8 mouse cellular contexts compared by ENCODE assay signal in the genomic region with DNA sequence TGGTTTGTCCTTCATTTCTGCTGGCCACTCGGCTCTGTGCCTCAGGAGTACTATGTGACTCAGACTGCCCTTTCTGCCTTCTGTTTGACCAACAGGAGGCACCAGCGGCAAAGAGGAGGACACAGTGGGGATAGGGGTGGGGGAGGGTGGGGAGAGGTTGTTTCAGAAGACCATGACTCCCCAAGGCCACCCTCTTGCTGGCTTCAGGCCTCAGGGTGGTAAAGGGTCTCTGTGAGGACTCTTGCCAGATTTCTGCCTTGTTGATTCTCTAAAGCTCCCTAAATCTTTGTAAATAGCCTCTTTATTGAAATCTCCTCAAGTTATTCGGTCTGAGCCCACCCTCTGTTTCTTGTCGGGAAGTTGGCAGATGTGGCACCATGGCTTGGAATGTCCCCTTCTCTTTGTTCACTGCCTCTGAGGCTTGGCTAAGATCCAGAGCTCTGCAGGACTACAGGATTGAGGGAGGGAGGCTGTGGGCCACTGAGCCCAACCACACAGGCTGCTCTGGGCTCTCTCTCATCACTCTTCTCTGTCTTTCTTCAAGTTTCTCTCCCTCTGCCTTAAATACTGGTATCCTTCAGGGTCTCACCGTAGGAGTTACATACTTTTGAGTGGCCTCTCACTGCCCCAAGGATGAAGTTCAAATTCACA. TPM values are rescaled to one million over a fixed set of nuclear protein-coding genes. Genes with fewer than 3 reads are reported as not detected.
DNase-seq lines count a peak whose midpoint lies in the region; ATAC-seq and TF ChIP-seq lines count a peak whose summit lies in the region.

No protein-coding gene starts in this region.

- intact Hi-C loops in left cerebral cortex, adult 2 months (cut with DNase I): no loop called here

- no peaks in the 10 kb centered on the region for H3K27me3 ChIP-seq in kidney, embryonic 15.5 days
- H3K27me3 ChIP-seq in cerebellum, adult 2 months (ENCODE audit: control insufficient read depth, insufficient read depth, low read length): no peaks in the 10 kb centered on the region

- H3K9ac ChIP-seq in kidney, embryonic 15.5 days: no peak overlapping the region

- DNase-seq in kidney, adult 18-20 months: no peak
- peak; percentile 47 to 71 for DNase-seq in cerebellum, adult 2 months
- peak; percentile 37 to 56 for DNase-seq in frontal cortex, postnatal 14 days (ENCODE audit: low spot score in 2 of 2)
- peak in 1 of 2 experiments; percentile 53 for DNase-seq in left cerebral cortex, adult 2 months (ENCODE audit: extremely low spot score in 1 of 2, low spot score in 2 of 2)
- no peak for DNase-seq in thymus, adult 18-20 months

- no peaks in the 10 kb centered on the region for H3K9me3 ChIP-seq in kidney, embryonic 15.5 days (replicated peaks)

- peak; percentile 40; the same call in 1 of the 2 replicates for TF ChIP-seq CTCF in cerebellum, adult 2 months (IDR thresholded peaks at IDR 0.05; ENCODE audit: borderline replicate concordance, insufficient read depth, low read depth, low read length)
- TF ChIP-seq CTCF in left cerebral cortex, adult 2 months (IDR thresholded peaks at IDR 0.05): peak; percentile 32
- no peak for TF ChIP-seq CTCF in olfactory bulb, adult 2 months (IDR thresholded peaks at IDR 0.05; ENCODE audit: insufficient read depth, low read depth, low read length)

- no peak overlapping the region; the same call in 1 of the 2 replicates for H3K27ac ChIP-seq in kidney, embryonic 15.5 days
- peak overlapping the region; percentile 83; the same call in 1 of the 2 replicates for H3K27ac ChIP-seq in cerebellum, adult 2 months (ENCODE audit: insufficient read depth, low read length)
- H3K27ac ChIP-seq in left cerebral cortex, adult 2 months: peak overlapping the region; percentile 76
- H3K27ac ChIP-seq in olfactory bulb, adult 2 months (ENCODE audit: insufficient read depth, low read depth, low read length): peak overlapping the region; percentile 50; the same call in 1 of the 2 replicates

- peaks cover 17% of the 10 kb centered on the region for H3K4me1 ChIP-seq in kidney, embryonic 15.5 days
- H3K4me1 ChIP-seq in cerebellum, adult 2 months (ENCODE audit: control insufficient read depth, insufficient read depth, low read length): peaks cover 37% of the 10 kb centered on the region
- peaks cover 15% of the 10 kb centered on the region for H3K4me1 ChIP-seq in olfactory bulb, adult 2 months (ENCODE audit: control insufficient read depth, insufficient read depth, low read length)

- no peak for TF ChIP-seq POLR2A in cerebellum, adult 2 months (IDR thresholded peaks at IDR 0.05; ENCODE audit: borderline replicate concordance, insufficient read depth, low read length)
- no peak for TF ChIP-seq POLR2A in olfactory bulb, adult 2 months (IDR thresholded peaks at IDR 0.05; ENCODE audit: insufficient read depth, low read depth, low read length)

- H3K4me3 ChIP-seq in kidney, embryonic 15.5 days (replicated peaks): no peak overlapping the region
- H3K4me3 ChIP-seq in cerebellum, adult 2 months (replicated peaks; ENCODE audit: insufficient read depth, low read depth, low read length): no peak overlapping the region
- H3K4me3 ChIP-seq in left cerebral cortex, adult 2 months: no peak overlapping the region
- H3K4me3 ChIP-seq in olfactory bulb, adult 2 months (ENCODE audit: insufficient read depth, low read depth, low read length): no peak overlapping the region

- H3K36me3 ChIP-seq in kidney, embryonic 15.5 days: no peaks in the 10 kb centered on the region

- peak; percentile 36; the same call in 1 of the 2 replicates for ATAC-seq in kidney, embryonic 15.5 days (replicated peaks; ENCODE audit: low FRiP score)
- ATAC-seq in megakaryocyte-erythroid progenitor cell, adult 5-6 weeks (replicated peaks; ENCODE audit: low FRiP score, low TSS enrichment, poor library complexity, severe bottlenecking): no peak

- 62% methylated on average over 5 of the region's 5 CpGs for WGBS in kidney, embryonic 15.5 days
- 8% methylated on average over 5 of the region's 5 CpGs for WGBS in cerebellum, adult 2 months
- WGBS in olfactory bulb, adult 2 months: 22% methylated on average over 5 of the region's 5 CpGs

- no peak overlapping the region for H3K4me2 ChIP-seq in kidney, embryonic 15.5 days

RNA-seq across cellular contexts. Expression of a gene that starts 11.8 kb away (rescaled TPM):
- 22.1 and 26.5 TPM in 2 replicates for polyA plus RNA-seq in kidney, embryonic 15.5 days (2015; fragmentation: Nextera tagmentation; extraction: Ambion mirVana)
- 86.2 and 86.7 TPM in 2 replicates for polyA plus RNA-seq in cerebellum, adult 2 months (2012; rRNA removed)
- total RNA-seq in left cerebral cortex, adult 2 months (2021): 100 to 1,000 TPM; 354 to 358 TPM
- polyA plus RNA-seq in olfactory bulb, adult 2 months (2012; ENCODE audit: insufficient read depth, insufficient read length, low replicate concordance, missing spikeins): 107 and 444 TPM in 2 replicates
- total RNA-seq in megakaryocyte-erythroid progenitor cell, adult 5-6 weeks (2014; fragmentation: Nextera tagmentation): 0.17 TPM in 1 of 2 replicates, not detected in the other
- total RNA-seq in megakaryocyte-erythroid progenitor cell, adult 5-6 weeks (2017): not detected in 2 replicates

RNA-seq across cellular contexts. Expression of a gene that starts 26.2 kb away (rescaled TPM):
- 31.1 and 35.1 TPM in 2 replicates for polyA plus RNA-seq in kidney, embryonic 15.5 days (2015; fragmentation: Nextera tagmentation; extraction: Ambion mirVana)
- polyA plus RNA-seq in cerebellum, adult 2 months (2012; rRNA removed): 115 and 120 TPM in 2 replicates
- total RNA-seq in left cerebral cortex, adult 2 months (2021): 10 to 100 TPM; 61.4 to 69.1 TPM
- not detected in 2 replicates for polyA plus RNA-seq in olfactory bulb, adult 2 months (2012; ENCODE audit: insufficient read depth, insufficient read length, low replicate concordance, missing spikeins)
- total RNA-seq in megakaryocyte-erythroid progenitor cell, adult 5-6 weeks (2014; fragmentation: Nextera tagmentation): 1.9 and 3.5 TPM in 2 replicates
- total RNA-seq in megakaryocyte-erythroid progenitor cell, adult 5-6 weeks (2017): 0.33 and 2.4 TPM in 2 replicates

RNA-seq across cellular contexts. Expression of a gene that starts 39.9 kb away (rescaled TPM):
- polyA plus RNA-seq in kidney, embryonic 15.5 days (2015; fragmentation: Nextera tagmentation; extraction: Ambion mirVana): 143 and 144 TPM in 2 replicates
- polyA plus RNA-seq in cerebellum, adult 2 months (2012; rRNA removed): 45.4 and 50.6 TPM in 2 replicates
- 10 to 100 TPM; 43.6 to 62.5 TPM for total RNA-seq in left cerebral cortex, adult 2 months (2021)
- not detected in 2 replicates for polyA plus RNA-seq in olfactory bulb, adult 2 months (2012; ENCODE audit: insufficient read depth, insufficient read length, low replicate concordance, missing spikeins)
- total RNA-seq in megakaryocyte-erythroid progenitor cell, adult 5-6 weeks (2014; fragmentation: Nextera tagmentation): 26.5 and 30.0 TPM in 2 replicates
- total RNA-seq in megakaryocyte-erythroid progenitor cell, adult 5-6 weeks (2017): 45.0 and 65.9 TPM in 2 replicates

Comparison
In these comparisons a context has a peak if more than half of its experiments do, and no peak if none do; other contexts are left out.
1. DNase-seq: peak in cerebellum, adult 2 months (2 of 2) and frontal cortex, postnatal 14 days (2 of 2); none in kidney, adult 18-20 months (single experiment) and thymus, adult 18-20 months (0 of 2).